Mouse (Mus musculus) kidney, adult 2 months (tissue): ENCODE results near the gene Kdm5a.

ENCODE experiments used
- CTCF ChIP-seq: fragments of 200-500 bp; conservative IDR thresholded peaks from 2 replicates; pipeline ENCODE4 v1.5.1; 2011; ENCODE audit warnings: low read depth, mild to moderate bottlenecking, control low read depth, low read length, moderate library complexity, mixed read lengths; ENCODE audit not compliant: insufficient read depth, insufficient read length
- POLR2A ChIP-seq: fragments of 200-500 bp; IDR thresholded peaks from one replicate; pipeline ENCODE4 v1.6.1; 2011; ENCODE audit warnings: low read depth, low read length, control low read depth

DNA sequence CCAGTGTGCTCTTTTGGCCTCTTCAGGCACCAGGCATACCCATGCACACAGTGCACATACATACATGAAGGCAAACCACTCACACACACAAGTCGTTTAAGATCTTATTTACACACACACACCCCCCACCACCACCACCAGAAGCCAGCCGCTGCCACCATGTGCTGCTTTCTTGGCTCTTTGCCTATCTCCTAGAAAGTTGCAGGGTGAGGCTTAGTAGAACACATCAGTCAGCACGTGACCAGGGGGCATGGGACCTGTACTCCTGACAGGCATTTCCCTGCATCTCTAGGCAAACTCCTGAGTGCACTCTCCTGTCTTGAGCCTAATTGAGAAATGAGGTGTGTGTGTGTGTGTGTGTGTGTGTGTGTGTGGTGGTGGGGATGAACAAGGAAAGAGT lies 121.1 kb downstream of the Kdm5a start:
- TF ChIP-seq CTCF (no peak), POLR2A (no peak)
